Mouse (Mus musculus): ENCODE data around the gene Dnajc14.

DNA sequence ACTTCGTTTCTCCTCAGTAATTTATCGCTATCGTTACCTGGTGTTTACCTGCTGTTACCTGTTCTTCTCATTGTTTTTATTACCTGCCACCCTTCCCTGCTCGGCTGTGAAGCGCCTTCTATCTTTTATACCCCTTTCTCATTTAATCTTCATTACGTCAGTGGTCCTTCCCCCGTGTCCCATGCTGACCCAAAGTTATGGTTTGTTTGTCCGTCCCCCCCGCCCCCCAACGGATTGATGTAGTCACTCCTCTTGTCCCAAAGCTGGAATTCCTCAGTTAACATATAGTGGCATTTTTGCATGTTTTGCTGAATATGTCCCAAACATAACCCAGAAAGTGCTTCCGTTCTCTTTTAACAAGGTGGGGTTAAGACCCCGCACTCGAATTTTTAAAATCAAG lies 18.3 kb downstream of the Dnajc14 start:
- TF ChIP-seq CTCF (IDR thresholded peaks at IDR 0.05; ENCODE audit: low read depth, low read length) (no peak), POLR2A (IDR thresholded peaks at IDR 0.05; ENCODE audit: insufficient read depth, low read length) (no peak)
